In the genomic region with DNA sequence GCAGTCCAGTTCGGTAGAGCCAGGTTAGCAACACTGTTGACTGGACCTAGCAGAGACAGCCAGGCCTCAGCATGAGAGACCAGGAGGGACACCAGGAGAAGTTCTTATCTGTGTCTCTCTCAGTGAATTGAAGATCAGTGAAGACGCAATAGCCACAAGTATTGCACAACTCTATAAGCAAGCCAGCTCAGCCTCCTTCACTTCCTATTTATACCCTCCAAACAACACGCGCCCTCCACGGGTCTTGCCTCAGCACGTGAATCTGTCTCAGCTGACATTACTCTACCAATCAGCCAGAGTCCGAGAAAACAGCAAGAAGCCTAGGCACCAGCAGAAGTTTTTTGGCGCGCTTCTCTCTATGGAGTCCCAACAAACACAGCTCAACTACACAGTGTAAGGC, we compare ENCODE assay signal across 16 mouse cellular contexts. TPM values are rescaled to one million over a fixed set of nuclear protein-coding genes. Genes with fewer than 3 reads are reported as not detected.
DNase-seq lines count a peak whose midpoint lies in the region; ATAC-seq lines count a peak whose summit lies in the region.
"Had no signal": no experiment of that assay in that cellular context is flagged by ENCODE, and none has a peak within 500 bp of the region (broad histone marks: within the 10 kb centered on the region; RNA-seq: fewer than 3 reads in every experiment).

No protein-coding gene starts in this region.

- peak; percentile 20 for DNase-seq in liver
- peak; percentile 18 for DNase-seq in brain, adult 2 months (ENCODE audit: low read depth, low spot score)
- DNase-seq in lung, postnatal 10 days: peak; percentile 7
- peak; percentile 47 for DNase-seq in skeletal muscle tissue, adult 2 months (ENCODE audit: low read depth, low spot score)
- DNase-seq in left cerebral cortex, adult 8-10 months (ENCODE audit: low spot score in 2 of 2): no peak
- no peak for DNase-seq in kidney, postnatal 4 days
- DNase-seq: cerebellum, adult 9-10 months; embryo, embryonic 11 days; heart, postnatal 14 days had no signal

- 47% methylated on average over 9 of the region's 9 CpGs for WGBS in liver, embryonic 12.5 days (ENCODE audit: insufficient replicate concordance)
- 93% methylated on average over 9 of the region's 9 CpGs for WGBS in forebrain, embryonic 13.5 days

- H3K4me3 ChIP-seq in liver, embryonic 12.5 days: no peak overlapping the region
- no peak overlapping the region for H3K4me3 ChIP-seq in forebrain, embryonic 13.5 days
- H3K4me3 ChIP-seq: erythroblast, embryonic 14.5 days; kidney, embryonic 15.5 days; lung, embryonic 15.5 days; midbrain, embryonic 13.5 days; neural tube, embryonic 12.5 days had no signal

- H3K4me2 ChIP-seq in liver, embryonic 12.5 days: no peak overlapping the region
- no peak overlapping the region for H3K4me2 ChIP-seq in forebrain, embryonic 13.5 days
- H3K4me2 ChIP-seq: kidney, embryonic 15.5 days; lung, embryonic 15.5 days; midbrain, embryonic 13.5 days; neural tube, embryonic 12.5 days had no signal

- no peak for ATAC-seq in liver, embryonic 12.5 days
- ATAC-seq in forebrain, embryonic 13.5 days: no peak
- ATAC-seq: midbrain, embryonic 13.5 days had no signal

- H3K27me3 ChIP-seq in liver, embryonic 12.5 days (replicated peaks): no peaks in the 10 kb centered on the region
- H3K27me3 ChIP-seq in forebrain, embryonic 13.5 days: no peaks in the 10 kb centered on the region
- H3K27me3 ChIP-seq: kidney, embryonic 15.5 days; lung, embryonic 15.5 days; midbrain, embryonic 13.5 days; neural tube, embryonic 12.5 days had no signal

- no peaks in the 10 kb centered on the region for H3K36me3 ChIP-seq in liver, embryonic 12.5 days
- H3K36me3 ChIP-seq in forebrain, embryonic 13.5 days (ENCODE audit: poor library complexity, severe bottlenecking): no peaks in the 10 kb centered on the region
- H3K36me3 ChIP-seq: kidney, embryonic 15.5 days; lung, embryonic 15.5 days; midbrain, embryonic 13.5 days; neural tube, embryonic 12.5 days had no signal

- H3K4me1 ChIP-seq in liver, embryonic 12.5 days: no peaks in the 10 kb centered on the region
- peaks cover 16% of the 10 kb centered on the region for H3K4me1 ChIP-seq in forebrain, embryonic 13.5 days
- H3K4me1 ChIP-seq: kidney, embryonic 15.5 days; lung, embryonic 15.5 days had no signal

- no peak overlapping the region for H3K27ac ChIP-seq in liver, embryonic 12.5 days
- H3K27ac ChIP-seq in forebrain, embryonic 13.5 days: no peak overlapping the region
- H3K27ac ChIP-seq: kidney, embryonic 15.5 days; lung, embryonic 15.5 days; midbrain, embryonic 13.5 days; neural tube, embryonic 12.5 days had no signal

- H3K9ac ChIP-seq in liver, embryonic 12.5 days: no peak overlapping the region
- no peak overlapping the region for H3K9ac ChIP-seq in forebrain, embryonic 13.5 days
- H3K9ac ChIP-seq: kidney, embryonic 15.5 days; lung, embryonic 15.5 days; midbrain, embryonic 13.5 days; neural tube, embryonic 12.5 days had no signal

- H3K9me3 ChIP-seq in liver, embryonic 12.5 days (replicated peaks): no peaks in the 10 kb centered on the region
- H3K9me3 ChIP-seq in forebrain, embryonic 13.5 days (replicated peaks): no peaks in the 10 kb centered on the region
- H3K9me3 ChIP-seq: kidney, embryonic 15.5 days; lung, embryonic 15.5 days; midbrain, embryonic 13.5 days; neural tube, embryonic 12.5 days had no signal

RNA-seq across cellular contexts. Expression of a gene that starts 9.7 kb away (rescaled TPM):
- polyA plus RNA-seq in liver, embryonic 12.5 days (2016; fragmentation: Nextera tagmentation; extraction: Ambion mirVana): 34.9 and 35.0 TPM in 2 replicates
- total RNA-seq in left cerebral cortex, adult 8-10 months (2022): 10 to 100 TPM; 37.4 to 42.8 (median 42.2) TPM
- 13.3 and 16.7 TPM in 2 replicates for polyA plus RNA-seq in forebrain, embryonic 13.5 days (2015; fragmentation: Nextera tagmentation; extraction: Ambion mirVana)

RNA-seq across cellular contexts. Expression of a gene that starts 41.4 kb away (rescaled TPM):
- polyA plus RNA-seq in liver, embryonic 12.5 days (2016; fragmentation: Nextera tagmentation; extraction: Ambion mirVana): 51.0 and 51.9 TPM in 2 replicates
- 10 to 100 TPM; 30.9 to 40.4 (median 33.1) TPM for total RNA-seq in left cerebral cortex, adult 8-10 months (2022)
- polyA plus RNA-seq in forebrain, embryonic 13.5 days (2015; fragmentation: Nextera tagmentation; extraction: Ambion mirVana): 109 and 120 TPM in 2 replicates

RNA-seq across cellular contexts. Expression of a gene that starts 56.6 kb away (rescaled TPM):
- polyA plus RNA-seq in liver, embryonic 12.5 days (2016; fragmentation: Nextera tagmentation; extraction: Ambion mirVana): 6.9 and 8.0 TPM in 2 replicates
- 10 to 100 TPM; 17.8 to 23.3 (median 20.3) TPM for total RNA-seq in left cerebral cortex, adult 8-10 months (2022)
- 5.0 and 5.6 TPM in 2 replicates for polyA plus RNA-seq in forebrain, embryonic 13.5 days (2015; fragmentation: Nextera tagmentation; extraction: Ambion mirVana)

Comparison
In these comparisons a context has a peak if more than half of its experiments do, and no peak if none do; other contexts are left out.
1. DNase-seq: peak in liver (single experiment), brain, adult 2 months (single experiment), lung, postnatal 10 days (single experiment) and skeletal muscle tissue, adult 2 months (single experiment); none in left cerebral cortex, adult 8-10 months (0 of 2) and kidney, postnatal 4 days (0 of 2).